Mouse (Mus musculus) lung, embryonic 15.5 days (tissue): ENCODE data around the gene Rasl12. TPM values are rescaled to one million over a fixed set of nuclear protein-coding genes. Genes with fewer than 3 reads are reported as not detected.

Source experiments
- ATAC-seq: fragments of 200-750 bp; cut with Nextera tagmentation; 2 replicates; pipeline ENCODE4 v1.8.0; 2017; ENCODE audit warnings: moderate number of reproducible peaks, borderline replicate concordance; ENCODE audit not compliant: low FRiP score, low TSS enrichment; ENCODE audit errors: extremely low read depth
- H3K27ac ChIP-seq: fragments of 300-500 bp; sonication (generic); 2 replicates; pipeline ENCODE4 v1.5.1; 2015; ENCODE audit warnings: moderate library complexity, mild to moderate bottlenecking, inconsistent platforms
- H3K27me3 ChIP-seq: fragments of 300-500 bp; sonication (generic); 2 replicates; pipeline ENCODE4 v1.6.1; 2015; ENCODE audit warnings: inconsistent platforms
- H3K36me3 ChIP-seq: fragments of 300-500 bp; sonication (generic); 2 replicates; pipeline ENCODE4 v1.6.1; 2015; ENCODE audit warnings: inconsistent platforms
- H3K4me1 ChIP-seq: fragments of 300-500 bp; sonication (generic); 2 replicates; pipeline ENCODE4 v1.6.1; 2015; ENCODE audit warnings: inconsistent platforms
- H3K4me2 ChIP-seq: fragments of 300-500 bp; sonication (generic); 2 replicates; pipeline ENCODE4 v1.6.1; 2015; ENCODE audit warnings: inconsistent platforms, mild to moderate bottlenecking, moderate library complexity
- H3K4me3 ChIP-seq: fragments of 300-500 bp; sonication (generic); 2 replicates; pipeline ENCODE4 v1.5.1; 2015; ENCODE audit warnings: mild to moderate bottlenecking, inconsistent platforms
- H3K9ac ChIP-seq: fragments of 300-500 bp; sonication (generic); 2 replicates; pipeline ENCODE4 v1.6.1; 2015; ENCODE audit warnings: inconsistent platforms
- H3K9me3 ChIP-seq: fragments of 300-500 bp; sonication (generic); 2 replicates; pipeline ENCODE4 v1.6.1; 2016; ENCODE audit warnings: inconsistent platforms
- whole genome bisulfite sequencing: fragments of 180-500 bp; shearing (Covaris S2); methylation state at CpG from one replicate; pipeline ENCODE4 v1.1.7; 2015; 5-methylcytosine and 5-hydroxymethylcytosine counted together
- polyA plus RNA-seq: library from polyadenylated mRNA; unstranded; fragments of >200 nt; fragmentation: Nextera tagmentation; extraction: Ambion mirVana; gene quantifications from 2 replicates; pipeline ENCODE4 v1.2.1, GENCODE M21; 2015

The Rasl12 gene
- polyA plus RNA-seq, 1 experiment from 2014 or later = 52.6 TPM

DNA sequence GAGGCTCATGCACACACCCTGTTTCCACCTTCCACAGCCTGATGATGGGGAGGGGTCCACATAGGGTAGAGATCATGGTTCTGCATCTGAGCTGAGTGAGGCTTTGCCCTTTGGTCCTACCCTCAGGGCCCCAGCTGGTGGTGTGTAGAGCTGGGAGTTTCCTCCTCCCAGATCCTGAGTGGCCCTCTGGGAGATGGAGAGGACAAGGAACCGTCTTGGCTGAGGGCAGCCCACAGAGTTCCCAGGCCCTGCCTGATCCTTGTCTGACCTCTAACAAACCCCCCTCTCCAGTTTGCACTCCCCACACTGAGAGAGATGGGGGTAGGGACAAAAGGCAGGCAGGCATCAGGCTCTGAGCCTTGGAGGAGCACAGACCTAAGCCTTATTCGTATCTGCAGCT, 3.9 kb upstream of the Rasl12 start:
- no peak overlapping the region for H3K4me3 ChIP-seq
- peak overlapping the region; percentile 42; the same call in 1 of the 2 replicates for H3K27ac ChIP-seq
- peaks cover 26% of the 10 kb centered on the region for H3K4me1 ChIP-seq
- no peak for ATAC-seq
- 43% methylated on average over 2 of the region's 2 CpGs for WGBS
- H3K9ac ChIP-seq = no peak overlapping the region
- H3K36me3 ChIP-seq = no peaks in the 10 kb centered on the region
- no peak overlapping the region for H3K4me2 ChIP-seq
- peaks cover 30% of the 10 kb centered on the region for H3K27me3 ChIP-seq
- no peaks in the 10 kb centered on the region for H3K9me3 ChIP-seq

DNA sequence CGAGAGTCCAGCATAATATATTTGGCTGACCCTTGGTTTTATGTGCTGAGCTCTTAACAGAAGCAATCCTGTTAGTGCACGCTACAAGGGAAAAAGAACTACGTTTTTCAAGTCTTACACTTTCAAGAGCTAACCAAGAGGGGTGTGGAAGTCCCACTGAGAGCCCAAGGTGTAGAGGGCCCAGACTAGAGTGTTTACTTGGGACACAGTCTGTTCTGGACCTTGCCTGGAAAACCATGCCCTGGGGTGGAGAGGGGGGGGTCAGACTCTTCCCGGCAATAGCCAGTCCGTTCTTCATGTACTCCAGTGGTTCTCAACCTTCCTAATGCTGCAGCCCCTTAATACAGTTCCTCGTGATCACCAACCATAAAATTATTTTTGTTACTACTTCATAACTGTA, 1.6 kb downstream of the Rasl12 start:
- peaks cover 36% of the 10 kb centered on the region for H3K4me1 ChIP-seq
- H3K9ac ChIP-seq = no peak overlapping the region
- no peaks in the 10 kb centered on the region for H3K9me3 ChIP-seq
- ATAC-seq = no peak
- no peaks in the 10 kb centered on the region for H3K36me3 ChIP-seq
- H3K27me3 ChIP-seq = no peaks in the 10 kb centered on the region
- WGBS = 55% methylated on average over 6 of the region's 6 CpGs
- peak overlapping the region; percentile 55 for H3K4me3 ChIP-seq
- H3K27ac ChIP-seq = 0 out of 2 replicates have a peak overlapping the region, but pooled peaks have one; percentile 12
- H3K4me2 ChIP-seq = peak overlapping the region; percentile 71

- H3K9ac ChIP-seq = 0 out of 2 replicates have a peak overlapping the region, but pooled peaks have one; percentile 20
- no peaks in the 10 kb centered on the region; the same call in 1 of the 2 replicates for H3K36me3 ChIP-seq
- H3K27me3 ChIP-seq = no peaks in the 10 kb centered on the region
- no peaks in the 10 kb centered on the region for H3K9me3 ChIP-seq
- no peak overlapping the region for H3K4me3 ChIP-seq
- ATAC-seq = peak; percentile 86
- peaks cover 28% of the 10 kb centered on the region for H3K4me1 ChIP-seq
- peak overlapping the region; percentile 81 for H3K27ac ChIP-seq
- 39% methylated on average over 15 of the region's 15 CpGs for WGBS
- peak overlapping the region; percentile 19 for H3K4me2 ChIP-seq
Measured at GRCm38 (mm10) chr9:65404331-65405183, 6.3 kb downstream of the Rasl12 start.

- H3K4me3 ChIP-seq = no peak overlapping the region
Measured at GRCm38 (mm10) chr9:65405184-65405449, 6.8 kb downstream of the Rasl12 start.

GRCm38 (mm10) chr9:65407327-65407726, 9.0 kb downstream of the Rasl12 start:
- H3K4me3 ChIP-seq = no peak overlapping the region
- no peak overlapping the region for H3K9ac ChIP-seq
- 77% methylated on average over 5 of the region's 5 CpGs for WGBS
- no peaks in the 10 kb centered on the region for H3K27me3 ChIP-seq
- H3K36me3 ChIP-seq = peaks cover 15% of the 10 kb centered on the region
- no peak for ATAC-seq
- peaks cover 18% of the 10 kb centered on the region for H3K4me1 ChIP-seq
- H3K27ac ChIP-seq = no peak overlapping the region
- no peak overlapping the region for H3K4me2 ChIP-seq
- H3K9me3 ChIP-seq = no peaks in the 10 kb centered on the region

More at GRCm38 (mm10) chr9:65405184-65405449, 6.8 kb downstream of the Rasl12 start:
- WGBS = 80% methylated on average over 2 of the region's 2 CpGs
- Histone ChIP-seq H3K36me3 (no peaks in the 10 kb centered on the region; the same call in none of the 2 replicates), H3K9ac (0 out of 2 replicates have a peak overlapping the region, but pooled peaks have one; percentile 20), H3K9me3 (no peaks in the 10 kb centered on the region), H3K27ac (peak overlapping the region; percentile 81), H3K27me3 (no peaks in the 10 kb centered on the region), H3K4me2 (peak overlapping the region; percentile 19), H3K4me1 (peaks cover 28% of the 10 kb centered on the region)
- no peak for ATAC-seq

GRCm38 (mm10) chr9:65407861-65408260, 9.6 kb downstream of the Rasl12 start:
- Histone ChIP-seq H3K4me3 (no peak overlapping the region), H3K4me2 (no peak overlapping the region), H3K27ac (no peak overlapping the region), H3K4me1 (peaks cover 12% of the 10 kb centered on the region), H3K9me3 (no peaks in the 10 kb centered on the region), H3K36me3 (peaks cover 17% of the 10 kb centered on the region), H3K9ac (no peak overlapping the region), H3K27me3 (no peaks in the 10 kb centered on the region)
- WGBS = 71% methylated on average over 3 of the region's 3 CpGs
- no peak for ATAC-seq

DNA sequence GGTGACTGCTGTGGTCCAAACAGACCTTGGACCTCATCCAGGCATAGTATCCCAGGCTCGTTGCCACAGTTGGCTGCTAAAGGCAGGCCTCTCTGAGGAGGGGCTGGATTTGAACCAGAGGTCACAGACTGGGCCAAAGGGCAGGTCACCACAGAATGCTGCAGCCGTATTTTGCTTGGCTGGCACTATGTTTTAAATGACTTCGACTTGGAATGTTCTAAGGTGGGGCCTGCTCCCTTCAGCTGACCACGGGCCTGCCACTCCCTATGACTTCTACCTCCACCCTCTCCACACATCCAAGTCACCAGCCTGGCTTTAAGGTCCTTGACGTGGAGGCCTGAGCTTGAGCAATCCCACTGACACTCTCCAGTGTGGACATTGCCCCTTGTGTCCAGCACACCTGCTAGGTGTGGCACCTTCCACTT, 10.6 kb downstream of the Rasl12 start:
- H3K4me1 ChIP-seq = peaks cover 6% of the 10 kb centered on the region
- no peak overlapping the region for H3K27ac ChIP-seq
- H3K4me2 ChIP-seq = no peak overlapping the region
- H3K36me3 ChIP-seq = peaks cover 17% of the 10 kb centered on the region
- no peak overlapping the region for H3K4me3 ChIP-seq
- WGBS = 49% methylated on average over 5 of the region's 5 CpGs
- no peak for ATAC-seq
- no peaks in the 10 kb centered on the region for H3K9me3 ChIP-seq
- no peaks in the 10 kb centered on the region for H3K27me3 ChIP-seq
- no peak overlapping the region for H3K9ac ChIP-seq

DNA sequence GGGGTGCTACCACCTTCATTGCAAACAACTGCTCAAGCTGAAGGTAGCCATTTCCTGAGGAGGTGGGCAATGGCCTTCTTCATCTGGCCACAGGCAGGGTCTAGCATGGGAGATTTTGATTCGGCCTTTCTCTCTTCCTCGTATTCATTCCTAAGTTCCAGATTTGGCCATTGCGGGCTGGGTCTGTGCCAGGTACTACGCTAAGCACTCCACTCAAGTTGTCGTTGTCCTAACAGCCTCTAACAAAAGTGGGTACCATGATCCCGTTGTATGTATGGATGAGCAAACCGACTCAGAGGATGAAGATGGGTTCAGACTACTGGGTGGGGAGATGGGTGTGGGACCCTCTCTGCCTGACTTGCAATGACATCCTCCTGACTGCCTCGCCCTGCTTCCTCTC, 12.1 kb downstream of the Rasl12 start:
- H3K4me3 ChIP-seq = no peak overlapping the region
- 81% methylated on average over 8 of the region's 8 CpGs for WGBS
- H3K9ac ChIP-seq = no peak overlapping the region
- H3K27me3 ChIP-seq = no peaks in the 10 kb centered on the region
- H3K27ac ChIP-seq = no peak overlapping the region
- ATAC-seq = no peak
- H3K36me3 ChIP-seq = peaks cover 17% of the 10 kb centered on the region
- H3K4me2 ChIP-seq = no peak overlapping the region
- H3K4me1 ChIP-seq = no peaks in the 10 kb centered on the region
- no peaks in the 10 kb centered on the region for H3K9me3 ChIP-seq

GRCm38 (mm10) chr9:65411326-65411725, 13.0 kb downstream of the Rasl12 start:
- Histone ChIP-seq H3K27ac (no peak overlapping the region), H3K4me2 (no peak overlapping the region), H3K9ac (no peak overlapping the region), H3K4me3 (no peak overlapping the region), H3K9me3 (no peaks in the 10 kb centered on the region), H3K27me3 (no peaks in the 10 kb centered on the region), H3K4me1 (no peaks in the 10 kb centered on the region), H3K36me3 (peaks cover 17% of the 10 kb centered on the region)
- WGBS = 44% methylated on average over 3 of the region's 3 CpGs
- ATAC-seq = no peak

DNA sequence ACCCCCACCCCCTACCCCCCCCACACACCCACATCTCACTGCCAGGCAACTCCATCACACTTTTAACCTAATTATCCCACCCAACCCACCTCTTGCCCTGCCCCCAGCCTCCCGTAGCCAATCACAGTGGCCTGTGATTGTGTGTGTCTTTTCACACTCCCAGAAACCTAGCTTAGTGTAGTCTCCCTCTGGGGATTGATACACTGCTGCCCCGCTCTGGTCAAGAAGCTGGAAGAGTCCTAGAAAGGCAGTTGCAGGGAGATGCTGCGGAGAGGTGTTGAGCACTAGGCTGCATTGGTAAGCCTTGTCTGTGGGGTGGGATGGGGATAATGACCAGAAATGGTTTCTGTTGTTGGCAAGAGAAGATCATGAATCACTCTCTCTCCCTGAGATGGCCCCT, 19.4 kb downstream of the Rasl12 start:
- ATAC-seq = no peak
- Histone ChIP-seq H3K9me3 (no peaks in the 10 kb centered on the region), H3K27me3 (no peaks in the 10 kb centered on the region), H3K4me2 (no peak overlapping the region), H3K27ac (no peak overlapping the region), H3K4me1 (no peaks in the 10 kb centered on the region), H3K4me3 (no peak overlapping the region), H3K36me3 (no peaks in the 10 kb centered on the region), H3K9ac (no peak overlapping the region)
- 35% methylated on average over 3 of the region's 3 CpGs for WGBS

- no peaks in the 10 kb centered on the region for H3K36me3 ChIP-seq
- no peak for ATAC-seq
- H3K9ac ChIP-seq = no peak overlapping the region
- H3K4me1 ChIP-seq = no peaks in the 10 kb centered on the region
- H3K27ac ChIP-seq = no peak overlapping the region
- H3K4me2 ChIP-seq = no peak overlapping the region
- 60% methylated on average over 3 of the region's 3 CpGs for WGBS
- no peak overlapping the region for H3K4me3 ChIP-seq
- no peaks in the 10 kb centered on the region for H3K9me3 ChIP-seq
- H3K27me3 ChIP-seq = no peaks in the 10 kb centered on the region
Measured at GRCm38 (mm10) chr9:65419633-65420032, 21.3 kb downstream of the Rasl12 start.

- Histone ChIP-seq H3K9me3 (no peaks in the 10 kb centered on the region), H3K9ac (no peak within 1 kb of the TSS), H3K27me3 (no peaks in the 10 kb centered on the region), H3K4me1 (no peaks in the 10 kb centered on the region), H3K36me3 (no peaks in the 10 kb centered on the region), H3K4me3 (no peak within 1 kb of the TSS), H3K4me2 (no peak within 1 kb of the TSS), H3K27ac (no peak within 1 kb of the TSS)
- 78% methylated on average over 11 of the region's 11 CpGs for WGBS
- ATAC-seq = no peak
Measured at GRCm38 (mm10) chr9:65422760-65423501, 24.6 kb downstream of the Rasl12 start, which contains the start of gene Slc51b. Gene Slc51b, minus strand, starts transcription at chr9:65422955.
